Mouse (Mus musculus) ES-Bruce4 (cell line): ENCODE results near the gene Fgfr2.

Experiments used
- CTCF ChIP-seq: IDR thresholded peaks from one replicate; pipeline ENCODE4 v1.8.1; 2011; ENCODE audit warnings: low read depth, low read length
- EP300 ChIP-seq: IDR thresholded peaks from 2 replicates; pipeline ENCODE4 v1.6.1; 2011; ENCODE audit warnings: low read depth, low read length; ENCODE audit not compliant: insufficient read depth
- POLR2A ChIP-seq: IDR thresholded peaks from one replicate; pipeline ENCODE4 v1.8.1; 2011; ENCODE audit warnings: low read length; ENCODE audit not compliant: insufficient read depth

DNA sequence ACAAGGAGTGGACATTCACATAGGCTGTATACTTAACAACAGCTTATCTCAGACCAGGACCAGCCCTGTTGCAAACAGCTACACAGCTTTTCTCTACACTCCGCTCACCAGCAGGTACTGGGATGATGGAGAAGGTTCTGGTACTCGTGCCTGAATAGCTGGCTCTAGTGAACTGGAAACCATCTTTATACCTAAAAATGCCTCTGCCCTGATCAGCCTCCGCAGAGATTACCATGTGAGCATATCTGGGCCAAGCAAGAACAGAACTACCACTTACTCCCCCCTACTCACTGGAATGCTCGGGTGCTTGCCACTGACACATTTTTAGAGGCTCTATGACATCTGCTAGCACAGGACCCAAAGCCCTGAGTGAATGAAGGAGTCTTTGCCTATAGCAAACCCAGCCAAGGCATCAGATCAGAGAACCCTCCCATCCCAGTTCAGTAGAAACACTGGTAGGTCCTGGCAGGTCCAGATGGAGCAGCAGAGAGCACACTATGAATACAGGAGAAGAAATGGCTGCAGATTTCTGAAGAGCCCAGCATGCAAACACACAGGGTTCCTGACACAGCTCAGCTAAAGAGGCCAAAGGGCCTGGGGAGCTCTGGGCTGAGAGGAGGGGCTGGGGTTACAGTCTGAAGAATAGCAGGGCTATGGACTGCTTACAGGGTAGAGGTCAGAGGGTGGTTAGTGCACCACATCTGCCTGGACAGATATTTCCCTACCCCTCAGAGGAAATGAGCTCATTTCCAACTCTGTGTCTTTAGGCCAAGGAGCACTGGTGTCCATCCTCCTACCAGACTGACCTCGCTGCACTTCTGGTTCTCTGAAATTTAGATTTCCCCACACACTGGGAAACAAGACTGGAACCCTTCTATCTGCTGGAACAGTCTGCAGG, 323.8 kb downstream of the Fgfr2 start:
- TF ChIP-seq EP300 (no peak), CTCF (no peak), POLR2A (no peak)
